Mouse (Mus musculus) embryonic facial prominence, embryonic 13.5 days (tissue): ENCODE data around the gene Myd88. TPM values are rescaled to one million over a fixed set of nuclear protein-coding genes. Genes with fewer than 3 reads are reported as not detected.
A peak's percentile ranks its signal among the peaks of the same experiment; 100 is the strongest.
"Not testable (repeated sequence)": the region's sequence is repeated elsewhere in the genome, so short reads cannot be mapped to it uniquely, and the experiment has no call there.

ENCODE experiments used
- ATAC-seq: fragments of 200-750 bp; cut with Nextera tagmentation; 2 replicates; pipeline ENCODE4 v1.8.0; 2017; ENCODE audit warnings: low read depth; ENCODE audit not compliant: insufficient number of reproducible peaks, insufficient read depth, low FRiP score, low TSS enrichment
- H3K27ac ChIP-seq: fragments of 300-500 bp; sonication (generic); 2 replicates; pipeline ENCODE4 v1.5.1; 2015; ENCODE audit warnings: moderate library complexity, mild to moderate bottlenecking, inconsistent platforms
- H3K27me3 ChIP-seq: fragments of 300-500 bp; sonication (generic); 2 replicates; pipeline ENCODE4 v1.6.1; 2015; ENCODE audit warnings: mild to moderate bottlenecking, inconsistent platforms
- H3K36me3 ChIP-seq: fragments of 300-500 bp; sonication (generic); 2 replicates; pipeline ENCODE4 v1.6.1; 2015; ENCODE audit warnings: mild to moderate bottlenecking, inconsistent platforms
- H3K4me1 ChIP-seq: fragments of 300-500 bp; sonication (generic); 2 replicates; pipeline ENCODE4 v1.6.1; 2015; ENCODE audit warnings: inconsistent platforms
- H3K4me2 ChIP-seq: fragments of 300-500 bp; sonication (generic); 2 replicates; pipeline ENCODE4 v1.6.1; 2015; ENCODE audit warnings: moderate library complexity, mild to moderate bottlenecking, inconsistent platforms
- H3K4me3 ChIP-seq: fragments of 300-500 bp; sonication (generic); 2 replicates; pipeline ENCODE4 v1.5.1; 2015; ENCODE audit warnings: mild to moderate bottlenecking, inconsistent platforms
- H3K9ac ChIP-seq: fragments of 300-500 bp; sonication (generic); 2 replicates; pipeline ENCODE4 v1.6.1; 2015; ENCODE audit warnings: mild to moderate bottlenecking, inconsistent platforms
- H3K9me3 ChIP-seq: fragments of 300-500 bp; sonication (generic); 2 replicates; pipeline ENCODE4 v1.6.1; 2016; ENCODE audit warnings: inconsistent platforms
- WGBS: fragments of 180-500 bp; shearing (Covaris S2); methylation state at CpG from one replicate; pipeline ENCODE4 v1.1.7; 2015; ENCODE audit warnings: mixed read lengths; 5-methylcytosine and 5-hydroxymethylcytosine counted together
- polyA plus RNA-seq: library from polyadenylated mRNA; unstranded; fragments of >200 nt; fragmentation: Nextera tagmentation; extraction: Ambion mirVana; gene quantifications from 2 replicates; pipeline ENCODE4 v1.2.1, GENCODE M21; 2015

Myd88 gene
- 17.7 and 18.2 TPM in 2 replicates for polyA plus RNA-seq

DNA sequence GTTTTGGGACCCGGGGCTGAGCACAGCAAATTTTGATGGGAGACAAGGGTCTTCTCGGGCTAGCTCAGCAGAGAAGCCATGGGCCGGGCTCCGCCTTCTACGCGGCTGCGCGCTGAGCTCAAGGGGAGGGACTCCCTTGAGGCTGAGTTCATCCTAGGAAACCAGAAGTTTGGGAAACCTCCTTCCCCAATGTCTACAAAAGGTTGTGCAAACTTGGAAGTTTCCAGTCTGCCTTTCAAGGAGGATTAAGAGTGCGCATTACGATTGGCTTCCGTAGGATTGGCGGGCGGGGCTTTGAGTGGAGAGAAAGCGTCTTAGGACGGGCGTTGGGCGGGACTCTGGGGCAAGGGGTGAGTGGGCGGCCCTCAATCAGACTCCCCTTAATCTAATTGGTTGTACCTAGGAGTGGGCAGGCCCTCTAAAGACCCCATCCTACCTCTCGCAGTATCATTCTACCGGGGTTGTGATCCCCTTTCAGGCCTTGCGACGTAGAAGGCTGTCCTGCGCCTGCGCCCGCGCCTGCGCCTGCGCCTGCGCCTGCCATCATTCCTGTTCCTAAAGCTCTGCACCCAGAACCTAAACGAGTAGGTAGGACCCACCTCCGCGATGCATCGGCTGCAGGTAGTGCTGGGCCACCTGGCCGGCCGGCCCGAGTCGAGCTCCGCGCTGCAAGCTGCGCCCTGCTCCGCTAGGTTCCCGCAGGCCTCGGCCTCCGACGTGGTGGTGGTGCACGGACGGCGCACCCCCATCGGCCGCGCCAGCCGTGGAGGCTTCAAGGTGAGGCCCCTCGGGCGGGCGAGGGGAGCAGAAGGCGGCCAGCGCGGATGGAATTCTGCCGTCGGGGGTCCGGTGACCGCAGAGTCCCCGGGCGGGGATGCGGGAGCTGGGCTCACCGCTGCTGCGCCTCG is at the start of gene Myd88:
Gene Myd88, minus strand, starts transcription at position 503 of the 908 bp plus-strand sequence.
- under 1% methylated on average over 65 of the region's 68 CpGs for WGBS
- Histone ChIP-seq H3K4me3 (peak within 1 kb of the TSS; percentile 85), H3K4me1 (peaks cover 24% of the 10 kb centered on the region), H3K9ac (peak within 1 kb of the TSS; percentile 87), H3K9me3 (no peaks in the 10 kb centered on the region), H3K36me3 (peaks cover 34% of the 10 kb centered on the region), H3K27ac (peak within 1 kb of the TSS; percentile 94), H3K27me3 (no peaks in the 10 kb centered on the region), H3K4me2 (peak within 1 kb of the TSS; percentile 81)
- ATAC-seq: peak; percentile 98

DNA sequence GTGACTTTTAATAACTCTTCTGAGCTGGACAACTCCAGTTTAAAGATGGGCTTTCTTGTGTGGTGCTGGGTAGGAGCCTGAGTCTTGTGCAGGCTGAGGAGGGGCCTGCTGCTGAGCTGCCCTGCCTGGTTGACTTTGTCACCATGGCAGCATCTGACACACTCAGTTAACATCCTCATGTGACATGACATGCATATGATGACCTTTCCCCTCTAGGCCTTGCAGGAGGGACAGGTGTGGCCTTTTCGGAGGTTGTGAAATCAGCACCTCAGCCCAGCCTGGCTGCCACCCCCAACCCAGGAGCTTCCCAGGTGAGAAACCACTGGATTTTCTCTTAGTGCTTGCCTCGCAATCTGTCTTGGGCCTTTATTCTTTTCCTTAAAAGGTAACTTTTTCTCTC is 49.0 kb upstream of the Myd88 start:
- Histone ChIP-seq H3K4me3 (no peak overlapping the region), H3K9ac (no peak overlapping the region), H3K27ac (no peak overlapping the region), H3K9me3 (no peaks in the 10 kb centered on the region), H3K4me1 (no peaks in the 10 kb centered on the region), H3K4me2 (no peak overlapping the region), H3K36me3 (peaks cover 6% of the 10 kb centered on the region), H3K27me3 (no peaks in the 10 kb centered on the region)
- ATAC-seq: no peak
- 88% methylated on average over 2 of the region's 2 CpGs for WGBS

DNA sequence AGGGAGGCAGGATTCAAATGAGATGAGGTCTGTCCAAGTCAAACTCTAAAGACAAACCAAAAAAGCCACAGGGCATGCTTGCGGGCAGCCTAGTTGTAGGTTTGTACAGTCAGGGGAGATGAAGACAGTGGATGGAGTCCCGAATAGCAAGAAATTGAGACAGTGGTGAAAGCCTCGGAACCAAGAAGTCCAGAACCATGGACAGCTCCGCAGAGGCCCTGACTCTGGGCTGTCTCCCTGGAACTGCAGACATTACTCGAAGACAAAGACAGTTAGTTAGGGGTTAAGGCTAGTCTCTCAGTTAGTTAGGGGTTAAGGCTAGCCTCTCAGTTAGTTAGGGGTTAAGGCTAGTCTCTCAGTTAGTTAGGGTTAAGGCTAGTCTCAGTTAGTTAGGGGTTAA is 47.7 kb upstream of the Myd88 start:
- Histone ChIP-seq H3K27ac (no peak overlapping the region), H3K4me3 (no peak overlapping the region), H3K9ac (no peak overlapping the region), H3K9me3 (no peaks in the 10 kb centered on the region), H3K4me1 (no peaks in the 10 kb centered on the region), H3K27me3 (no peaks in the 10 kb centered on the region), H3K4me2 (no peak overlapping the region), H3K36me3 (peaks cover 14% of the 10 kb centered on the region)
- ATAC-seq: no peak
- 51% methylated on average over 5 of the region's 5 CpGs for WGBS

DNA sequence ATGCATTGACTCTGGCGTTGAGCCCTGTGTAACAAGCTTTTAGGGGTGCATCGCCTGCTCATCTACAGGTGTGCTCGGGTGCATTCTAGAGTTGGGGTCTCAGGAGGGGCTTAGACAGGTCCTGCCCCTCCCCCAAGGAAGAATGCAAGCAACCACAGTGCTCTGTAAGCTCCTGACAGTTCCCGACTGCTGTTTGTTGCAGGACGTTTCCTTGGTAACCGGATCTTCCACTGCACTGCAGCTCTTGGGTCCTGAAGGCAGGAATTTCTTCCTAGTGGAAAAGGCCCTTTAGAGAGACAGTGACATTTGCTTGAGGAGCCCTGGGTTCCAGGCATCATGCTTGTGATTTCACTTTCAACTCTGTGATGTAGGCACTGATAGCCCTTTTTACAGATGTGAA is 41.4 kb upstream of the Myd88 start:
- 55% methylated on average over 6 of the region's 6 CpGs for WGBS
- no peak overlapping the region for H3K4me3 ChIP-seq
- no peaks in the 10 kb centered on the region for H3K4me1 ChIP-seq
- no peak for ATAC-seq
- no peak overlapping the region for H3K9ac ChIP-seq
- H3K9me3 ChIP-seq: no peaks in the 10 kb centered on the region
- no peak overlapping the region for H3K27ac ChIP-seq
- H3K36me3 ChIP-seq: peaks cover 15% of the 10 kb centered on the region; the same call in 1 of the 2 replicates
- no peak overlapping the region for H3K4me2 ChIP-seq
- H3K27me3 ChIP-seq: no peaks in the 10 kb centered on the region

DNA sequence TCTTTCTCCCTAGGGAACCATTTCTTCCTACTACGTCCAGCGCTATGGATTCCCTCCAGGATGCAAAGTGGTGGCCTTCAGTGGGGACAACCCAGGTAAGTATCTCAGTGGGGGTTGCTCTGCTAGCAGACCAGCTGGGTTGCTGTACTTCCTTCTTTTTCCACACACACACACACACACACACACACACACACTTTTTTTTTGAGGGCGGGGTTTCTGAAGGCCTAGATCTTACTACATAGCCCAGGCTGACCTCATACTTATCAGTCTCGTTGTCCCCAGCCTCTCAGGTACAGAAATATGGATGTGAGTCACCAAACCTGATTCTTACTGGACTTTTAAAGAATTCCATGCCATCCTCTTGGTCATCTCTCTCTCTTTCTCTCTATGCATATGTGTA is 37.0 kb upstream of the Myd88 start:
- no peaks in the 10 kb centered on the region for H3K4me1 ChIP-seq
- no peak overlapping the region for H3K27ac ChIP-seq
- WGBS: 86% methylated on average over 4 of the region's 4 CpGs
- no peak overlapping the region for H3K4me3 ChIP-seq
- H3K27me3 ChIP-seq: no peaks in the 10 kb centered on the region
- H3K36me3 ChIP-seq: 0 out of 2 replicates have a peak, but pooled peaks cover 7% of the 10 kb centered on the region
- no peak overlapping the region for H3K4me2 ChIP-seq
- no peaks in the 10 kb centered on the region for H3K9me3 ChIP-seq
- no peak for ATAC-seq
- no peak overlapping the region for H3K9ac ChIP-seq

GRCm38 (mm10) chr9:119375556-119375955 is 34.3 kb upstream of the Myd88 start:
- Histone ChIP-seq H3K9ac (no peak overlapping the region), H3K9me3 (no peaks in the 10 kb centered on the region), H3K36me3 (0 out of 2 replicates have a peak, but pooled peaks cover 2% of the 10 kb centered on the region), H3K27me3 (no peaks in the 10 kb centered on the region), H3K4me2 (no peak overlapping the region), H3K4me1 (no peaks in the 10 kb centered on the region), H3K27ac (no peak overlapping the region), H3K4me3 (no peak overlapping the region)
- 38% methylated on average over 6 of the region's 6 CpGs for WGBS
- ATAC-seq: no peak

- Histone ChIP-seq H3K9ac (no peak overlapping the region), H3K4me2 (no peak overlapping the region), H3K4me1 (no peaks in the 10 kb centered on the region), H3K27ac (no peak overlapping the region), H3K36me3 (no peaks in the 10 kb centered on the region), H3K27me3 (no peaks in the 10 kb centered on the region), H3K4me3 (no peak overlapping the region), H3K9me3 (no peaks in the 10 kb centered on the region)
- no peak for ATAC-seq
- WGBS: 58% methylated on average over 3 of the region's 3 CpGs
Measured at GRCm38 (mm10) chr9:119375008-119375407, 33.8 kb upstream of the Myd88 start.

GRCm38 (mm10) chr9:119371251-119371650 is 30.0 kb upstream of the Myd88 start:
- peaks cover 17% of the 10 kb centered on the region for H3K36me3 ChIP-seq
- H3K9ac ChIP-seq: no peak overlapping the region
- no peak overlapping the region for H3K4me3 ChIP-seq
- ATAC-seq: no peak
- no peaks in the 10 kb centered on the region for H3K9me3 ChIP-seq
- no peaks in the 10 kb centered on the region for H3K27me3 ChIP-seq
- H3K4me1 ChIP-seq: no peaks in the 10 kb centered on the region
- no peak overlapping the region for H3K27ac ChIP-seq
- whole genome bisulfite sequencing: 45% methylated on average over 4 of the region's 4 CpGs
- no peak overlapping the region for H3K4me2 ChIP-seq

- ATAC-seq, H3K4me2 ChIP-seq: not testable (repeated sequence)
- 59% methylated on average over 4 of the region's 4 CpGs for WGBS
Measured at GRCm38 (mm10) chr9:119370770-119371169, 29.6 kb upstream of the Myd88 start.

DNA sequence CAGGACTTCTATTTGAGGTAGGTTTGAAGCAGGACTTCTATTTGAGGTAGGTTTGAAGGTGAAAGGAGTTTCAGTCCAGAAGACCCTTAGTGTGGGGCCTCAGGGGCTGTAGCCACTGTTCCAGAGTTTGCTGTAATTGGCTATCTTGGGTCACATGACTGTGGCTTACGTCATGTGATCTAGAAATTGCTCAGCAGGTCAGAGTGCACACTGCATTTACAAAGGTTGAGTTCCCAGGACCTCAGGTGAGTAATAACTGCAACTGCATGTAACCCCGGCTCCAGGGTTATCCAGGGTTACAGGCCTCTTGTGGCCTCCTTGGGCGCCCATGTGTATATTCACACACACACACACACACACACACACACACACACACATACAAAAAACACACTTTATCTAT is 27.2 kb upstream of the Myd88 start:
- Histone ChIP-seq H3K4me2 (no peak overlapping the region), H3K9ac (no peak overlapping the region), H3K27ac (no peak overlapping the region), H3K27me3 (no peaks in the 10 kb centered on the region), H3K4me3 (no peak overlapping the region), H3K9me3 (no peaks in the 10 kb centered on the region), H3K36me3 (peaks cover 17% of the 10 kb centered on the region), H3K4me1 (peaks cover under 1% of the 10 kb centered on the region; the same call in 1 of the 2 replicates)
- 85% methylated on average over 3 of the region's 3 CpGs for WGBS
- no peak for ATAC-seq

More at GRCm38 (mm10) chr9:119370770-119371169, 29.6 kb upstream of the Myd88 start:
- peaks cover 17% of the 10 kb centered on the region for H3K36me3 ChIP-seq
- H3K9ac ChIP-seq, H3K27me3 ChIP-seq, H3K4me1 ChIP-seq, H3K27ac ChIP-seq, H3K4me3 ChIP-seq, H3K9me3 ChIP-seq: not testable (repeated sequence)

DNA sequence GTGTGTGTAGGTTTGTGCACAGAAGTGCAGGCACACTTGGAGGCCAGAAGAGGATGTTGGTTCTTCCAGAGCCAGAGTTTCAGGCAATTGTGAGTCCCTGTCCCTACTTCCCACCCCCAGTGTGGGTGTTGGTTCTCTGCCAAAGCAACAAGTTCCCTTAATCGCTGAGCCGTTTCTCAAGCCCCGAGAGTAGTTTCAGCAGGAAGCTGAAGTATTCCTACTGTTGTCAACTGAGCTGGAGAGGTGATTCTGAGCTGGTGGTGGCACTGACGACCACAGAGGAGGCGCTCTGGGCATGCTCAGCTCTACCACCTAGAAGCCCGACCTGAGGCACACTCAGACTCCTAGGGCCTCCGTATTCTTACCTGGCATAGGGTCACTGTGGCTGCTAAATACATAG is 24.1 kb upstream of the Myd88 start, which contains the start of gene Slc22a14:
Gene Slc22a14, minus strand, starts transcription at position 270 of the 400 bp plus-strand sequence.
- peaks cover 7% of the 10 kb centered on the region for H3K4me1 ChIP-seq
- no peaks in the 10 kb centered on the region for H3K27me3 ChIP-seq
- H3K27ac ChIP-seq: no peak within 1 kb of the TSS
- no peaks in the 10 kb centered on the region for H3K9me3 ChIP-seq
- H3K9ac ChIP-seq: no peak within 1 kb of the TSS
- peaks cover 17% of the 10 kb centered on the region for H3K36me3 ChIP-seq
- no peak within 1 kb of the TSS for H3K4me2 ChIP-seq
- H3K4me3 ChIP-seq: no peak within 1 kb of the TSS
- no peak for ATAC-seq
- WGBS: 68% methylated on average over 7 of the region's 7 CpGs

DNA sequence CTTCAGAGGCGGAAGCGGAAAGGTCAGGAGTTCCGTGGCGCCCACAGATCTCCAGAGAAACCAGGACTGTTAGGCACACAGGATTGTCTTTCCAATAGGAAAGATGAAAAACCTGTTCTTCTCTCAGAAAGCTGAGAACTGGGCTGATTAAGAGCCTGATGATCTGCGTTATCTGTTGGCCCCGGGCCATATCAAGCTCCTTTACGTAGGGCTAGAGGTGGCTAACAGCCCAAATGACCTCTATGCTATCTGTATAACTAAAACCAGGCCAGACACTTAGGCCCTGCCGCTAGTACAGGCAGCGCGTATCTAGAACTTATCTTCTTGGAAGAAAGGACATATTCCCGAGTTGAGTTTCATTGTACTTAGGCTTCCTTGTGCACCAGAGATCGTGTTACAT is 22.0 kb upstream of the Myd88 start:
- no peak for ATAC-seq
- no peak overlapping the region for H3K9ac ChIP-seq
- no peak overlapping the region for H3K4me2 ChIP-seq
- no peak overlapping the region for H3K4me3 ChIP-seq
- H3K27me3 ChIP-seq: peaks cover under 1% of the 10 kb centered on the region; the same call in 1 of the 2 replicates
- WGBS: 65% methylated on average over 12 of the region's 12 CpGs
- H3K36me3 ChIP-seq: peaks cover 7% of the 10 kb centered on the region; the same call in 1 of the 2 replicates
- no peaks in the 10 kb centered on the region for H3K9me3 ChIP-seq
- H3K27ac ChIP-seq: no peak overlapping the region; the same call in 1 of the 2 replicates
- peaks cover 8% of the 10 kb centered on the region for H3K4me1 ChIP-seq
